Mouse (Mus musculus): ENCODE data around the gene Cplx3. TPM values are rescaled to one million over a fixed set of nuclear protein-coding genes. Genes with fewer than 3 reads are reported as not detected.

Gene Cplx3
- polyA plus RNA-seq, 1 experiment from 2014 or later = not detected

DNA sequence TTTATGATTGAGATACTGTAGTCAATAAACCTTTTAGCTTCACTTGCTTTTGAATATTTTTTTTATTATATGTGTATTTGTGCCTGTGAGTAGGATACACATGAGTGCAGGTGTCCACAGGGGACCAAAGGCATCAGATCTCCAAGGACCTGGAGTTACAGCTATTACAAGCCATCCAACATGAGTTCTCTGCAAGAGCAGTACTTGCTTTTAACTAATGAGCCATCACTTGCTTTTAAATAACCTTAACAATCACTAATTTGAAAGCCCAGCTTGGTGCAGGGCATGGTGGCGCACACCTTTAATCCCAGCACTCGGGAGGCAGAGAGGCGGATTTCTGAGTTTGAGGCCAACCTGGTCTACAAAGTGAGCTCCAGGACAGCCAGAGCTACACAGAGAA, 51.3 kb downstream of the Cplx3 start:
- Histone ChIP-seq H3K27me3 (ENCODE audit: control insufficient read depth, insufficient read depth, low read length) (no peaks in the 10 kb centered on the region), H3K9ac (ENCODE audit: low read length) (no peak overlapping the region), H3K4me3 (ENCODE audit: low read depth, low read length) (no peak overlapping the region), H3K4me2 (ENCODE audit: low read depth, severe bottlenecking) (no peak overlapping the region), H3K9me3 (ENCODE audit: control insufficient read depth, low read length) (no peaks in the 10 kb centered on the region), H3K4me1 (ENCODE audit: control insufficient read depth, insufficient read depth, low read length) (peaks cover 4% of the 10 kb centered on the region), H3K36me3 (ENCODE audit: control insufficient read depth, insufficient read depth, low read length) (peaks cover 2% of the 10 kb centered on the region; the same call in 1 of the 2 replicates), H3K27ac (replicated peaks; ENCODE audit: low read depth, low read length) (no peak overlapping the region)
- WGBS = 40% methylated on average over 3 of the region's 3 CpGs
- no peak for DNase-seq (ENCODE audit: low spot score)
- ATAC-seq (ENCODE audit: insufficient number of reproducible peaks, low FRiP score, low TSS enrichment, low read depth) = no peak

DNA sequence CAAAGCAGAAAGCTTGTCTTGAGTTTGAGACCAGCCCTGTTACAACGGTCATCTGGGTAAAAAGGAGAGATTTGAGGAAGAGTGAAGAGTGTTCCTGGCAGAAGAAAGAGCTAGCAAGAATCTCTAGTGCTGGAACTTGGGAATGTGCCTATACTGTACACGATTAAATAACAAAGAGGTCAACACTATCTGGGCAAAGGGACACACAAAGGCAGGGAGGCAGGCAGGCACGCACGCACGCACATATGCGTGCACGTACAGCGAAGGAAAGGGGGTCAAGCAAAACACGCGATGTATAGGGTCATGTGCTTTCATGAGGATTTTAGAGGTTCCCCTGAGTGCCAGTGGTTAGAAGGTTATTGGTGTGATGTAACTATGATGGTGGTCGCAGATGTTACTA, 53.0 kb downstream of the Cplx3 start:
- Histone ChIP-seq H3K9ac (ENCODE audit: low read length) (no peak overlapping the region), H3K4me1 (ENCODE audit: control insufficient read depth, insufficient read depth, low read length) (peaks cover 4% of the 10 kb centered on the region), H3K4me2 (ENCODE audit: low read depth, severe bottlenecking) (no peak overlapping the region), H3K9me3 (ENCODE audit: control insufficient read depth, low read length) (no peaks in the 10 kb centered on the region), H3K36me3 (ENCODE audit: control insufficient read depth, insufficient read depth, low read length) (peaks cover 11% of the 10 kb centered on the region; the same call in 1 of the 2 replicates), H3K27ac (replicated peaks; ENCODE audit: low read depth, low read length) (no peak overlapping the region), H3K27me3 (ENCODE audit: control insufficient read depth, insufficient read depth, low read length) (no peaks in the 10 kb centered on the region), H3K4me3 (ENCODE audit: low read depth, low read length) (no peak overlapping the region)
- no peak for DNase-seq (ENCODE audit: low spot score)
- 73% methylated on average over 11 of the region's 11 CpGs for WGBS
- ATAC-seq (ENCODE audit: insufficient number of reproducible peaks, low FRiP score, low TSS enrichment, low read depth) = no peak

DNA sequence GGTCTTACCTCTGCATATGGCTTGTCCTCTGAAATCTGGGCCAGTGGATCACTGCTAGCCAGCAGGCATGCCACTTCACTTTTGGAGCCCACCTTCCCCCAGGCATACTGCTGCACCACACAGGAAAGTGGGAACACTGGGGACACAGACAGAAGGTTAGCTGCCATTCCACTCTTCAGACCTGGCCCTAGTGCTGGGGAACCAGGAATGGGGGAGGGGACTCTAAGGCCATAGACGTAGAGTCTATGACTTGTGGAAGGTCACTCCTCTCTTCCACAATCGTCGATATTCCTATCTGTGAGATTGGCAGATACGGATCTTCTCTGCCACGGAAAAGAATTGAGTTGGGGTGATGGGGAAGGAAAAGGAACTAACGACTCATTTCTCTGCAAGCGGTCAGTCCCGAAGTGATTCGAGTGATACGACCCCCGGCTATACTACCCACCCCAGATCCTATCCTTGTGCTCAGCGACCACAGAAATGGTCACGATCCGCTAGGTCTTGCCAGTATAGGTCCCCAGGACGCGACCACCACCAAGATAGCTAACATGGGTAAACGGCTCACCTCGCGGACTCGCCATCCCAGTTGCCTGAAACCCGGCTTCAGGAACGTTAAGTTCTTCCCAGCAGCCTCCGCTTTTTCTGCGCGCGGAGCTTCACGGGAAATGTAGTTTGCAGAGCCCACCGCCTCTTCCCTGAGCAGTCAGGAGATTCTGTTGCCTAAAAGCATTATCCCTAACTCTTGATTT, 53.8 kb downstream of the Cplx3 start, which contains the start of gene Mpi:
Gene Mpi, minus strand, starts transcription at position 625 of the 749 bp plus-strand sequence.
- DNase-seq (ENCODE audit: low spot score) (peak; percentile 84), ATAC-seq (ENCODE audit: insufficient number of reproducible peaks, low FRiP score, low TSS enrichment, low read depth) (no peak)
- Histone ChIP-seq H3K4me2 (ENCODE audit: low read depth, severe bottlenecking) (peak within 1 kb of the TSS; percentile 61), H3K9ac (ENCODE audit: low read length) (peak within 1 kb of the TSS; percentile 69), H3K27ac (replicated peaks; ENCODE audit: low read depth, low read length) (no peak within 1 kb of the TSS), H3K4me3 (ENCODE audit: low read depth, low read length) (peak within 1 kb of the TSS; percentile 60), H3K27me3 (ENCODE audit: control insufficient read depth, insufficient read depth, low read length) (no peaks in the 10 kb centered on the region), H3K4me1 (ENCODE audit: control insufficient read depth, insufficient read depth, low read length) (peaks cover 4% of the 10 kb centered on the region), H3K36me3 (ENCODE audit: control insufficient read depth, insufficient read depth, low read length) (peaks cover 15% of the 10 kb centered on the region; the same call in 1 of the 2 replicates), H3K9me3 (ENCODE audit: control insufficient read depth, low read length) (no peaks in the 10 kb centered on the region)
- WGBS = 3% methylated on average over 28 of the region's 28 CpGs

GRCm38 (mm10) chr9:57550126-57550862, 55.8 kb downstream of the Cplx3 start:
- no peak for DNase-seq (ENCODE audit: low spot score)
- Histone ChIP-seq H3K4me2 (ENCODE audit: low read depth, severe bottlenecking) (no peak overlapping the region), H3K4me3 (ENCODE audit: low read depth, low read length) (no peak overlapping the region), H3K9ac (ENCODE audit: low read length) (no peak overlapping the region), H3K9me3 (ENCODE audit: control insufficient read depth, low read length) (no peaks in the 10 kb centered on the region), H3K27ac (replicated peaks; ENCODE audit: low read depth, low read length) (no peak overlapping the region), H3K27me3 (ENCODE audit: control insufficient read depth, insufficient read depth, low read length) (no peaks in the 10 kb centered on the region), H3K36me3 (ENCODE audit: control insufficient read depth, insufficient read depth, low read length) (peaks cover 15% of the 10 kb centered on the region; the same call in 1 of the 2 replicates), H3K4me1 (ENCODE audit: control insufficient read depth, insufficient read depth, low read length) (peaks cover 4% of the 10 kb centered on the region)
- ATAC-seq (ENCODE audit: insufficient number of reproducible peaks, low FRiP score, low TSS enrichment, low read depth) = no peak
- 89% methylated on average over 11 of the region's 11 CpGs for WGBS

Other genes starting within 250 kb of the Cplx3 start
- gene Ppcdc, start 166.2 kb downstream of the Cplx3 start, polyA plus RNA-seq (2014; fragmentation: Nextera tagmentation; extraction: Ambion mirVana) = 26.5 and 32.2 TPM in 2 replicates
- gene Scamp5, start 138.2 kb downstream of the Cplx3 start, polyA plus RNA-seq (2014; fragmentation: Nextera tagmentation; extraction: Ambion mirVana) = 3.1 and 4.1 TPM in 2 replicates
- 0.35 and 0.44 TPM in 2 replicates for gene Rpp25, start 102.3 kb downstream of the Cplx3 start, polyA plus RNA-seq (2014; fragmentation: Nextera tagmentation; extraction: Ambion mirVana)
- gene Cox5a, start 85.0 kb downstream of the Cplx3 start, polyA plus RNA-seq (2014; fragmentation: Nextera tagmentation; extraction: Ambion mirVana) = 622 and 641 TPM in 2 replicates
- gene Fam219b, start 68.8 kb downstream of the Cplx3 start, polyA plus RNA-seq (2014; fragmentation: Nextera tagmentation; extraction: Ambion mirVana) = 16.8 and 17.8 TPM in 2 replicates
- 43.5 and 43.8 TPM in 2 replicates for gene Mpi, start 53.5 kb downstream of the Cplx3 start, polyA plus RNA-seq (2014; fragmentation: Nextera tagmentation; extraction: Ambion mirVana)
- 44.4 and 44.7 TPM in 2 replicates for gene Scamp2, start 45.3 kb downstream of the Cplx3 start, polyA plus RNA-seq (2014; fragmentation: Nextera tagmentation; extraction: Ambion mirVana)
- gene Ulk3, start 16.8 kb downstream of the Cplx3 start, polyA plus RNA-seq (2014; fragmentation: Nextera tagmentation; extraction: Ambion mirVana) = 9.7 and 9.8 TPM in 2 replicates
- not detected in 2 replicates for gene Lman1l, start 14.5 kb upstream of the Cplx3 start, polyA plus RNA-seq (2014; fragmentation: Nextera tagmentation; extraction: Ambion mirVana)
- gene Csk, start 47.4 kb upstream of the Cplx3 start, polyA plus RNA-seq (2014; fragmentation: Nextera tagmentation; extraction: Ambion mirVana) = 33.7 and 34.6 TPM in 2 replicates
- not detected in 2 replicates for gene Cyp1a2, start 77.4 kb upstream of the Cplx3 start, polyA plus RNA-seq (2014; fragmentation: Nextera tagmentation; extraction: Ambion mirVana)
- gene Cyp1a1, start 81.6 kb upstream of the Cplx3 start, polyA plus RNA-seq (2014; fragmentation: Nextera tagmentation; extraction: Ambion mirVana) = not detected in 2 replicates
- 29.2 and 31.7 TPM in 2 replicates for gene Edc3, start 102.3 kb upstream of the Cplx3 start, polyA plus RNA-seq (2014; fragmentation: Nextera tagmentation; extraction: Ambion mirVana)
- gene Clk3, start 159.6 kb upstream of the Cplx3 start, polyA plus RNA-seq (2014; fragmentation: Nextera tagmentation; extraction: Ambion mirVana) = 69.4 and 72.2 TPM in 2 replicates
- 35.8 and 38.9 TPM in 2 replicates for gene Arid3b, start 230.5 kb upstream of the Cplx3 start, polyA plus RNA-seq (2014; fragmentation: Nextera tagmentation; extraction: Ambion mirVana)